8 mouse cellular contexts compared by ENCODE assay signal in the genomic region with DNA sequence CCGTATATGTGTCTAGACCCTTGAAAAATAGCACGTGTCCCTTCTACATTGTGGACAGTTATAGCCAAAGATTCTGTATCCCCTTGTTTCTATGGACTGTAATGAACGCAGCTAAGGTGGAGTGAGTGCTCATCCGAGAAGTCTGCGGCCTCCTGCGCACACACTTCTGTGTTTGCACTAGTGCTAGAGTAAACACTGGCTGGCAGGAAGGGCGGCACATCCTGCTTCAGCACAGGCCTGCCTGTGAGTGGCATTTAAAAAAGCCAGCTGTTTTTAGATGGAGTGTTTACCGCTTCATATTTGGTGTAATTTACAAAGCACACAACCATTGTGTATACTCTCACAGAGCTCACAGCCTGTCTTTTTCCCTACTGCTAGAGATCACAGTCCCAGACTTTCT.
DNase-seq lines count a peak whose midpoint lies in the region; ATAC-seq lines count a peak whose summit lies in the region.

No protein-coding gene starts in this region.

- no peak overlapping the region for H3K4me2 ChIP-seq in kidney, embryonic 15.5 days

- no peaks in the 10 kb centered on the region for H3K27me3 ChIP-seq in kidney, embryonic 15.5 days

- peak; percentile 2 for DNase-seq in gastrocnemius, adult 18-20 months (ENCODE audit: low spot score)
- no peak for DNase-seq in gastrocnemius, postnatal 14 days
- peak; percentile 32 for DNase-seq in embryo, embryonic 11 days
- DNase-seq in lung, postnatal 14 days: peak; percentile 63
- DNase-seq in adrenal gland, postnatal 14 days: no peak
- no peak for DNase-seq in left cerebral cortex, adult 9 months (ENCODE audit: low spot score in 2 of 2)
- DNase-seq in thymus, postnatal 4 days: no peak

- 20% methylated on average over 8 of the region's 8 CpGs for WGBS in kidney, embryonic 15.5 days

- peak; percentile 94 for ATAC-seq in kidney, embryonic 15.5 days (replicated peaks; ENCODE audit: low FRiP score)

- no peaks in the 10 kb centered on the region for H3K9me3 ChIP-seq in kidney, embryonic 15.5 days (replicated peaks)

- 0 out of 2 replicates have a peak overlapping the region, but pooled peaks have one; percentile 45 for H3K27ac ChIP-seq in kidney, embryonic 15.5 days

- H3K4me1 ChIP-seq in kidney, embryonic 15.5 days: peaks cover 7% of the 10 kb centered on the region

- intact Hi-C loops in gastrocnemius, postnatal 14 days (cut with DNase I; ENCODE audit: low total_unique reads): no loop called here

- H3K4me3 ChIP-seq in kidney, embryonic 15.5 days (replicated peaks): no peak overlapping the region

- H3K36me3 ChIP-seq in kidney, embryonic 15.5 days: no peaks in the 10 kb centered on the region

- H3K9ac ChIP-seq in kidney, embryonic 15.5 days: no peak overlapping the region

Comparison
In these comparisons a context has a peak if more than half of its experiments do, and no peak if none do; other contexts are left out.
1. DNase-seq: peak in gastrocnemius, adult 18-20 months (single experiment), embryo, embryonic 11 days (single experiment) and lung, postnatal 14 days (single experiment); none in gastrocnemius, postnatal 14 days (single experiment), adrenal gland, postnatal 14 days (single experiment), left cerebral cortex, adult 9 months (0 of 2) and thymus, postnatal 4 days (single experiment).